Mouse (Mus musculus) testis, adult 2 months (tissue): ENCODE data around the gene Pjvk. TPM values are rescaled to one million over a fixed set of nuclear protein-coding genes. Genes with fewer than 3 reads are reported as not detected.
A peak's percentile ranks its signal among the peaks of the same experiment; 100 is the strongest.
"Not testable (repeated sequence)": the region's sequence is repeated elsewhere in the genome, so short reads cannot be mapped to it uniquely, and the experiment has no call there.

Source experiments
- H3K27ac ChIP-seq: fragments of 200-500 bp; 2 replicates; pipeline ENCODE4 v1.5.1; 2012; ENCODE audit warnings: low read depth, low read length; ENCODE audit not compliant: control insufficient read depth, insufficient read depth
- H3K27me3 ChIP-seq: fragments of 200-500 bp; 2 replicates; pipeline ENCODE4 v1.6.1; 2012; ENCODE audit warnings: mild to moderate bottlenecking, low read length, moderate library complexity; ENCODE audit not compliant: control insufficient read depth, insufficient read depth
- H3K36me3 ChIP-seq: fragments of 200-500 bp; 2 replicates; pipeline ENCODE4 v1.6.1; 2012; ENCODE audit warnings: mild to moderate bottlenecking, low read length; ENCODE audit not compliant: control insufficient read depth, insufficient read depth
- H3K4me1 ChIP-seq: fragments of 200-500 bp; 2 replicates; pipeline ENCODE4 v1.6.1; 2012; ENCODE audit warnings: low read length; ENCODE audit not compliant: control insufficient read depth, insufficient read depth
- H3K4me3 ChIP-seq: fragments of 200-500 bp; 2 replicates; pipeline ENCODE4 v1.5.1; 2012; ENCODE audit warnings: low read depth, mild to moderate bottlenecking, low read length, moderate library complexity, mixed read lengths; ENCODE audit not compliant: control insufficient read depth
- CTCF ChIP-seq: fragments of 200-500 bp; IDR thresholded peaks from 2 replicates; pipeline ENCODE4 v1.5.1; 2012; ENCODE audit warnings: low read depth, mild to moderate bottlenecking, inconsistent platforms, low read length, moderate library complexity; ENCODE audit not compliant: control insufficient read depth, insufficient read depth, insufficient replicate concordance
- POLR2A ChIP-seq: fragments of 200-500 bp; IDR thresholded peaks from 2 replicates; pipeline ENCODE4 v1.6.1; 2012; ENCODE audit warnings: low read depth, mild to moderate bottlenecking, inconsistent platforms, low read length, moderate library complexity; ENCODE audit not compliant: control insufficient read depth
- polyA plus RNA-seq: library from polyadenylated mRNA; depleted of rRNA; stranded (reverse); fragments of >200 nt; gene quantifications from 2 replicates; pipeline ENCODE4 v1.2.3, GENCODE M21; 2012

Gene Pjvk
- polyA plus RNA-seq, 1 experiment: 0.52 TPM

GRCm38 (mm10) chr2:76621724-76622123 lies 26.6 kb upstream of the Pjvk start:
- H3K27me3 ChIP-seq: no peaks in the 10 kb centered on the region
- no peaks in the 10 kb centered on the region for H3K36me3 ChIP-seq
- TF ChIP-seq POLR2A (no peak), CTCF (no peak)
- H3K4me3 ChIP-seq: no peak overlapping the region
- H3K27ac ChIP-seq: no peak overlapping the region
- no peaks in the 10 kb centered on the region; the same call in 1 of the 2 replicates for H3K4me1 ChIP-seq

- H3K4me1 ChIP-seq, H3K4me3 ChIP-seq, H3K27ac ChIP-seq, H3K27me3 ChIP-seq, H3K36me3 ChIP-seq: not testable (repeated sequence)
Measured at GRCm38 (mm10) chr2:76622316-76622715, 26.0 kb upstream of the Pjvk start.

- Histone ChIP-seq H3K27me3 (no peaks in the 10 kb centered on the region), H3K36me3 (no peaks in the 10 kb centered on the region), H3K4me3 (no peak overlapping the region), H3K4me1 (no peaks in the 10 kb centered on the region; the same call in 1 of the 2 replicates), H3K27ac (no peak overlapping the region)
- TF ChIP-seq POLR2A (no peak), CTCF (no peak)
Measured at GRCm38 (mm10) chr2:76630293-76630692, 18.0 kb upstream of the Pjvk start.

DNA sequence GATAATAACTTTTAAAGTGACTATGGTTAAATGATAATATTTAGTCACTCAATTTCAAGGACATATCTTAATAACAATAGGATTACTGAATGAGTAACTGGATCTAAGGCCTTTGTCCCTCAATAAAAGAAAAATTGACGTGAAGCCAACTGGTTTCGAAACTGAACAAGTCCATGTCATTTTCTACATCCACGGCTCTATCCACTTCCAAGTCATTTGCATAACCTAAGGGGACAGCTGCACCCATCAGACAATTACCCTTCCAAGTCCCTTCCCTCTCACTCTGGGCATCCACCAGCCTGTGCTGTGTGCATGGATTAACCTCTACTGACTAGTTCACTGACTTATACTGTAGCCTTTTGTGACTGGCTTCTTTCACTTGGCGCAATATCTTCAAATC lies 16.7 kb upstream of the Pjvk start:
- Histone ChIP-seq H3K36me3 (no peaks in the 10 kb centered on the region), H3K4me1 (no peaks in the 10 kb centered on the region; the same call in 1 of the 2 replicates), H3K27me3 (no peaks in the 10 kb centered on the region), H3K27ac (no peak overlapping the region), H3K4me3 (no peak overlapping the region)
- TF ChIP-seq POLR2A (no peak), CTCF (no peak)

GRCm38 (mm10) chr2:76639637-76640036 lies 8.6 kb upstream of the Pjvk start:
- TF ChIP-seq CTCF (no peak), POLR2A (no peak)
- Histone ChIP-seq H3K27ac (no peak overlapping the region), H3K27me3 (no peaks in the 10 kb centered on the region), H3K4me3 (no peak overlapping the region), H3K4me1 (no peaks in the 10 kb centered on the region), H3K36me3 (no peaks in the 10 kb centered on the region)

GRCm38 (mm10) chr2:76643801-76644200 lies 4.5 kb upstream of the Pjvk start:
- peak overlapping the region; percentile 56 for H3K27ac ChIP-seq
- no peaks in the 10 kb centered on the region for H3K36me3 ChIP-seq
- H3K4me3 ChIP-seq: no peak overlapping the region
- TF ChIP-seq CTCF (no peak), POLR2A (no peak)
- H3K27me3 ChIP-seq: no peaks in the 10 kb centered on the region
- peaks cover 13% of the 10 kb centered on the region for H3K4me1 ChIP-seq

GRCm38 (mm10) chr2:76647441-76647869 lies 821 bp upstream of the Pjvk start:
- no peaks in the 10 kb centered on the region for H3K36me3 ChIP-seq
- peak overlapping the region; percentile 91 for H3K27ac ChIP-seq
- H3K27me3 ChIP-seq: no peaks in the 10 kb centered on the region
- H3K4me1 ChIP-seq: peaks cover 14% of the 10 kb centered on the region
- TF ChIP-seq CTCF (no peak), POLR2A (no peak; the same call in 1 of the 2 replicates)
- peak overlapping the region; percentile 99 for H3K4me3 ChIP-seq

GRCm38 (mm10) chr2:76648666-76649141 lies 428 bp downstream of the Pjvk start:
- Histone ChIP-seq H3K27me3 (no peaks in the 10 kb centered on the region), H3K27ac (no peak overlapping the region; the same call in 1 of the 2 replicates)
- TF ChIP-seq CTCF (no peak), POLR2A (no peak)

More at GRCm38 (mm10) chr2:76648666-76649141, 428 bp downstream of the Pjvk start:
- Histone ChIP-seq H3K4me1 (peaks cover 14% of the 10 kb centered on the region), H3K4me3 (peak overlapping the region; percentile 62; the same call in 1 of the 2 replicates), H3K36me3 (no peaks in the 10 kb centered on the region)
